Mouse (Mus musculus) erythroblast, embryonic 14.5 days (primary cell): ENCODE measurements around the gene Gas1.

ENCODE experiments used
- GATA1 ChIP-seq: IDR thresholded peaks from 2 replicates; pipeline ENCODE4 v1.6.1; 2012; ENCODE audit warnings: low read length, inconsistent platforms, mixed read lengths
- TAL1 ChIP-seq: IDR thresholded peaks from 3 replicates; pipeline ENCODE4 v1.6.1; 2012; ENCODE audit warnings: low read length, inconsistent platforms, mixed read lengths

DNA sequence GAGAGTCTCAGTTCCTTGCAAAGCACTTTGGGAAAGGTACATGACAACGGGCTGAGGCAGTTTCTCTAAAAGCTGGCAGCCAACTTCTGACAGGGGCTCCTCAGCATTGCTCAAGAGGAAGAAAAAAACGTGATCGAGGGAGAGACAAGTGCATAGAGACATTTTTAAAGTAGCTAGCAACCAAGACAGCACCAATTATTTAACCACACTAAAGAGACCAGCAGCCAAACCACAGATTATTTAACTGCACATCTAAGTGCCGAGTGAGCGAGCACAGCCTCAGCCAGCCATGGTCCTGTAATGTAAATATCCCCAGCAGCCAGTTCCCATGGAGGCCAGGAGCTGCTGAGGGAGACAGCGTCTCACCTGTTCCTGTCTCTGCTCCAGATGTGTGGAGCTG lies 16.1 kb upstream of the Gas1 start:
- TF ChIP-seq GATA1 (no peak), TAL1 (no peak)
